Mouse (Mus musculus) liver, postnatal 0 days (tissue): ENCODE results near the gene Phrf1. TPM values are rescaled to one million over a fixed set of nuclear protein-coding genes. Genes with fewer than 3 reads are reported as not detected.
A peak's percentile ranks its signal among the peaks of the same experiment; 100 is the strongest.

Experiments used
- ATAC-seq: fragments of 200-750 bp; cut with Nextera tagmentation; 2 replicates; pipeline ENCODE4 v1.8.0; 2017; ENCODE audit warnings: mild to moderate bottlenecking, moderate library complexity
- DNase-seq: peaks from one replicate; pipeline ENCODE4 v3.0.0-alpha.2; 2016
- H3K27ac ChIP-seq: fragments of 300-500 bp; sonication (generic); 2 replicates; pipeline ENCODE4 v1.5.1; 2014; ENCODE audit warnings: antibody characterized with exemption, moderate library complexity, mild to moderate bottlenecking, low read depth
- H3K27me3 ChIP-seq: fragments of 300-500 bp; sonication (generic); 2 replicates; pipeline ENCODE4 v1.6.1; 2014; ENCODE audit warnings: low read length, control low read depth, mixed read lengths; ENCODE audit not compliant: insufficient read depth
- H3K36me3 ChIP-seq: fragments of 300-500 bp; sonication (generic); replicated peaks from 2 replicates; pipeline ENCODE4 v1.6.1; 2014; ENCODE audit warnings: mild to moderate bottlenecking, control low read depth, low read length, moderate library complexity, mixed read lengths; ENCODE audit not compliant: insufficient read depth
- H3K4me1 ChIP-seq: fragments of 300-500 bp; sonication (generic); 2 replicates; pipeline ENCODE4 v1.6.1; 2014; ENCODE audit warnings: antibody characterized with exemption, mild to moderate bottlenecking, control low read depth; ENCODE audit not compliant: insufficient read depth
- H3K4me2 ChIP-seq: fragments of 300-500 bp; sonication (generic); 2 replicates; pipeline ENCODE4 v1.6.1; 2014; ENCODE audit warnings: low read depth, mild to moderate bottlenecking, low read length, moderate library complexity, mixed read lengths
- H3K4me3 ChIP-seq: fragments of 300-500 bp; sonication (generic); 2 replicates; pipeline ENCODE4 v1.5.1; 2014; ENCODE audit warnings: low read depth, low read length
- H3K9ac ChIP-seq: fragments of 300-500 bp; sonication (generic); replicated peaks from 2 replicates; pipeline ENCODE4 v1.6.1; 2014; ENCODE audit warnings: mild to moderate bottlenecking, moderate library complexity
- H3K9me3 ChIP-seq: fragments of 300-500 bp; sonication (generic); 2 replicates; pipeline ENCODE4 v1.6.1; 2016; ENCODE audit warnings: mild to moderate bottlenecking, control low read depth, low read length, mixed read lengths
- CTCF ChIP-seq: sonication (generic); IDR thresholded peaks from 2 replicates; pipeline ENCODE4 v1.5.1; 2016; ENCODE audit warnings: antibody characterized with exemption, low read depth
- EP300 ChIP-seq: IDR thresholded peaks from 2 replicates; pipeline ENCODE4 v1.6.1; 2016; ENCODE audit warnings: antibody characterized with exemption, low read depth, mild to moderate bottlenecking
- WGBS: fragments of 180-500 bp; shearing (Covaris S2); extraction: QIAGEN DNeasy Blood & Tissue Kit; methylation state at CpG from one replicate; pipeline ENCODE4 v1.1.7; 2014; ENCODE audit not compliant: insufficient replicate concordance; 5-methylcytosine and 5-hydroxymethylcytosine counted together
- polyA plus RNA-seq: library from polyadenylated mRNA; unstranded; fragments of >200 nt; fragmentation: Nextera tagmentation; extraction: Ambion mirVana; gene quantifications from 2 replicates; pipeline ENCODE4 v1.2.1, GENCODE M21; 2015

The Phrf1 gene
- polyA plus RNA-seq, 1 experiment from 2014 or later: 14.3 TPM

DNA sequence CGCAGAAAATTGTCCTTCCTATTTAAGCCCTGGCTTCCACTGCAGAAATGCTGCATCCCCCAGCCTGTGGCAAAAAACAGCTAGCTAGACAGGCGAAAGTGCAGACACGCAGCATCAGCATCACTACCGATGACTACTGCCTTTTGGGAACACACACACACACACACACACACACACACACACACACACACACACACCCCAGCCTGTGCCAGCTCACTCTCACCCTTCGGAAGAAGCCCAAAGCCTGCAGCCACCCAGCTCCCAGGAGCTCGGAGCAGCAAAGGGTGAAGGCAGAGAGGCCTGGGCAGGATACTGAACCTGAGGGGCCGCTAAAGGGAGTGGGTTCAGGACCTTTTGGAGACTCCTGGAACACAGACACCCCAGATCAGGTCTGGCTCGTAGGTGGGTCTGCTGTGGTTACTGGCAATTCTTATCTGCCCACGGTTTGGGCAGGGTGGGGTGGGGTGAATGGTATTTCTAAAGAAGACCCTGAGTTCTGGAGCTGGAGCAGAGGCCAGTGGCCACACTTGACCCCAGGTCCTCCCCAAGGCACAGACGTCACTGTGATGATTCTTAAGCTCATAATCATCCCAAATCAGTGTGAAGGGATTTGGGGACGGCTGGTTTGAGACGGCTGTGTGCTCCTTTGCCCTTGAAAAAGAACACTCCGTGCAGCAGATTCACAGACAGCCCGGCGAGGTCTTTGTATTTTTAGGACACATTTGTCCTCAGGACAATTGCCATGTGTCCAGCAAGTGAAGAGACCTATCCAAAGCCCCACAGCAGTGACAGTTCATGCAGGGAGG lies 64.2 kb downstream of the Phrf1 start:
- no peak overlapping the region for H3K4me3 ChIP-seq
- TF ChIP-seq CTCF: no peak
- TF ChIP-seq EP300: no peak
- no peak overlapping the region for H3K4me2 ChIP-seq
- H3K9me3 ChIP-seq: no peaks in the 10 kb centered on the region
- H3K4me1 ChIP-seq: peaks cover 16% of the 10 kb centered on the region
- H3K27me3 ChIP-seq: peaks cover 60% of the 10 kb centered on the region
- no peaks in the 10 kb centered on the region for H3K36me3 ChIP-seq
- 40% methylated on average over 15 of the region's 15 CpGs for WGBS
- no peak overlapping the region for H3K9ac ChIP-seq
- no peak for ATAC-seq
- H3K27ac ChIP-seq: no peak overlapping the region
- DNase-seq: no peak

GRCm38 (mm10) chr7:141293852-141294471 lies 65.4 kb downstream of the Phrf1 start:
- 0 out of 2 replicates have a peak overlapping the region, but pooled peaks have one; percentile 16 for H3K9ac ChIP-seq
- 2% methylated on average over 44 of the region's 53 CpGs for WGBS
- DNase-seq (no peak), ATAC-seq (peak; percentile 23; the same call in 1 of the 2 replicates)
- no peaks in the 10 kb centered on the region for H3K9me3 ChIP-seq
- peak overlapping the region; percentile 49 for H3K4me2 ChIP-seq
- no peak for TF ChIP-seq EP300
- TF ChIP-seq CTCF: no peak
- H3K36me3 ChIP-seq: no peaks in the 10 kb centered on the region
- H3K4me1 ChIP-seq: peaks cover 16% of the 10 kb centered on the region
- peak overlapping the region; percentile 24; the same call in 1 of the 2 replicates for H3K4me3 ChIP-seq
- H3K27ac ChIP-seq: no peak overlapping the region
- peaks cover 60% of the 10 kb centered on the region for H3K27me3 ChIP-seq

DNA sequence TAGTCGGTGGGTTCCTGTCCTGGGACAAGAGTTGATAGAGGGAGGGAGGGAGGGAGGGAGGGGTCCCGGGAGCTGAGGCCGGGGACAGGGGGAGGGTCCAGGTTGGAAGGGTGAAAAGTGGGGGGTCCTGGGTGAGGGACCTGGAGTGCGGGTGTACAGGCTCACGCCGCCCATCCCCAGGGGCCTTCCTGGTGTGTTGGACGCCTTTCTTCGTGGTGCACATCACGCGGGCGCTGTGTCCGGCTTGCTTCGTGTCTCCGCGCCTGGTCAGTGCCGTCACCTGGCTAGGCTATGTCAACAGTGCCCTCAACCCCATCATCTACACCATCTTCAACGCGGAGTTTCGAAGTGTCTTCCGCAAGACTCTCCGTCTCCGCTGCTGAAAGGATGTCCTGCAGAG lies 65.9 kb downstream of the Phrf1 start:
- H3K36me3 ChIP-seq: 0 out of 2 replicates have a peak, but pooled peaks cover 2% of the 10 kb centered on the region
- peak overlapping the region; percentile 24; the same call in 1 of the 2 replicates for H3K4me3 ChIP-seq
- H3K9me3 ChIP-seq: no peaks in the 10 kb centered on the region
- no peak overlapping the region for H3K27ac ChIP-seq
- H3K27me3 ChIP-seq: peaks cover 60% of the 10 kb centered on the region
- WGBS: 6% methylated on average over 22 of the region's 22 CpGs
- ATAC-seq (no peak), DNase-seq (no peak)
- no peak for TF ChIP-seq EP300
- no peak for TF ChIP-seq CTCF
- peaks cover 16% of the 10 kb centered on the region for H3K4me1 ChIP-seq
- H3K4me2 ChIP-seq: peak overlapping the region; percentile 49; the same call in 1 of the 2 replicates
- no peak overlapping the region for H3K9ac ChIP-seq

DNA sequence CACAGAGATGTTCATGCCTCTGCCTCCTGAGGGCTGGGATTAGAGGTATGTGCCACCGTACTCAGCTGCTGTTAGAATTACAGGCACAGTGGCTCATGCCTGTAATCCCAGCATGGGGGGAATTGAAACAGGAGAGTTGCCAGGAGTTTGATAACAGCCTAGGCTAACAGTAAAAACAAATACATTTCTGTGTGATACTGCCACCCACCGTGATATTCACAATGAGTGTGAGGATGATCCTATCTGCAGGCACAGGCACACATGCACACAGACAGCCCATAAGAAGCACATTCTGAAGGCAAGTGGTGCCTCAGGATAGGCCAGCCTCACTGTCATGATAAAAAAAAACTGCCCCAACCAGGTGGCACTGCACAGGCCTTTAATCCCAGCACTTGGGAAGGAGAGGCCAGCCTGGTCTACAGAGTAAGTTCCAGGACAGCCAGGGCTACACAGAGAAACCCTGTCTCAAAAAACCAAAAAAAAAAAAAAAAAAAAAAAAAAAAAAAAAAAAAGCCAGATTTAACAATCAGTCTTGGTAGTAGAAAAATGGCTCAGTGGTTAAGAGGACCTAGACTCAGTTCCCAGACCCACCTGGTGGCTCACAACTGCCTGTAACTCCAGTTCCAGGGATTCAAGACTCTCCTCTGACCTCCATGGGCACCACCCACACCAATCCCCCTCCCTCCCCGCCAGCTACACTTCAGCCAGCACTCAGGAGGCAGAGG lies 69.5 kb downstream of the Phrf1 start:
- no peak overlapping the region for H3K4me3 ChIP-seq
- TF ChIP-seq EP300: no peak
- TF ChIP-seq CTCF: no peak
- no peaks in the 10 kb centered on the region for H3K9me3 ChIP-seq
- peaks cover 15% of the 10 kb centered on the region; the same call in 1 of the 2 replicates for H3K36me3 ChIP-seq
- no peak overlapping the region for H3K9ac ChIP-seq
- peaks cover 27% of the 10 kb centered on the region for H3K27me3 ChIP-seq
- no peak for ATAC-seq
- peaks cover 20% of the 10 kb centered on the region for H3K4me1 ChIP-seq
- no peak overlapping the region for H3K4me2 ChIP-seq
- H3K27ac ChIP-seq: no peak overlapping the region
- no peak for DNase-seq
- 68% methylated on average over 3 of the region's 3 CpGs for WGBS

DNA sequence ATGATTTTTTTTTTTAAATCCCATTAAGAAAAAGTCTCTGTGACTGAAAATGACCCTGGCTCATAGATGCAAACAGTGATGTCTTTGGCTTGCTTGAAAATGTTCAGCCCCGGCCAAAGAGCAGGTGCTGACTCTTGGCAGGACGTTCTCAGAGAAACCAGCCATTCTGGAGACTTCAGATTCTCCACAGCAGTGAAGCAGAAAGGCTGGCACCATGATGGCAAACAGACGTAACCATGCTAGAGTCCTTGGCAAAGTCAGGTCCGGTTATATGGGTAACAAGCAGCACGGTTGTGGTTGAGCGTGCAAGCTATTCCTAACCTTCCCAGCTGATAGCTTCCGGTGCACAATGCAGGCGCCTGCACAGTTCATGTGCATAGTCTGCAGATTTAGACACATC lies 70.6 kb downstream of the Phrf1 start:
- Histone ChIP-seq H3K27me3 (peaks cover 16% of the 10 kb centered on the region), H3K9me3 (no peaks in the 10 kb centered on the region), H3K4me1 (peaks cover 13% of the 10 kb centered on the region), H3K9ac (no peak overlapping the region), H3K27ac (no peak overlapping the region), H3K36me3 (peaks cover 21% of the 10 kb centered on the region; the same call in 1 of the 2 replicates), H3K4me3 (no peak overlapping the region), H3K4me2 (no peak overlapping the region)
- ATAC-seq: no peak
- WGBS: 88% methylated on average over 8 of the region's 8 CpGs
- no peak for DNase-seq
- TF ChIP-seq EP300: no peak
- no peak for TF ChIP-seq CTCF

- no peak overlapping the region for H3K27ac ChIP-seq
- no peak for ATAC-seq
Observed at GRCm38 (mm10) chr7:141301386-141301785, 72.8 kb downstream of the Phrf1 start.

More at GRCm38 (mm10) chr7:141301386-141301785, 72.8 kb downstream of the Phrf1 start:
- Histone ChIP-seq H3K4me1 (peaks cover 8% of the 10 kb centered on the region), H3K4me3 (no peak overlapping the region), H3K36me3 (peaks cover 36% of the 10 kb centered on the region), H3K27me3 (no peaks in the 10 kb centered on the region), H3K9ac (no peak overlapping the region), H3K4me2 (no peak overlapping the region), H3K9me3 (no peaks in the 10 kb centered on the region)
- WGBS: 91% methylated on average over 9 of the region's 9 CpGs
- TF ChIP-seq CTCF (no peak), EP300 (no peak)
- no peak for DNase-seq
